Mouse (Mus musculus): Measurements from ENCODE around the gene Rabl6. TPM values are rescaled to one million over a fixed set of nuclear protein-coding genes. Genes with fewer than 3 reads are reported as not detected.
"Not testable (repeated sequence)": the region's sequence is repeated elsewhere in the genome, so short reads cannot be mapped to it uniquely, and the experiment has no call there.

Gene Rabl6
- polyA plus RNA-seq, 1 experiment from 2014 or later: 30.9 TPM

DNA sequence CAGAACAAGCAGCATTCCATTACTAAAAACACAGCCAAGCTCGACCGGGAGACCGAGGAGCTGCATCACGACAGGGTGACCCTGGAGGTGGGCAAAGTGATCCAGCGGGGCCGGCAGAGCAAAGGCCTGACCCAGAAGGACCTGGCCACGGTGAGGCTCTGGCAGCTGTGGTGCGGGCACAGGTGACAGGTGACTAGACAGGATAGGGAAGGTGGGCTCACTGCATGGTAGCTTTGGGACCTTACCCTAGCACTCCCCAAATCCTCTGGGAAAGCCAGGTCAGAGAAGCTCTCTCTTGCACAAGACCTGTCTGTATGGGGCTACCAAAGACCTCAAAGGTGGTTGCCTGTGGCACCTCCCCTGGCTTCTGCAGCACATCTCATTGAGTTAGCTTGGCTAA, 47.8 kb downstream of the Rabl6 start:
- Histone ChIP-seq H3K27me3 (ENCODE audit: control insufficient read depth, insufficient read depth, low read length) (no peaks in the 10 kb centered on the region), H3K27ac (replicated peaks) (no peak overlapping the region), H3K9ac (ENCODE audit: low read length) (no peak overlapping the region), H3K9me3 (ENCODE audit: control insufficient read depth, low read length) (no peaks in the 10 kb centered on the region), H3K4me2 (replicated peaks; ENCODE audit: low read depth) (no peak overlapping the region), H3K4me1 (replicated peaks; ENCODE audit: control insufficient read depth, insufficient read depth) (0 out of 2 replicates have a peak, but pooled peaks cover 3% of the 10 kb centered on the region), H3K36me3 (ENCODE audit: control insufficient read depth, insufficient read depth, low read length) (peaks cover 23% of the 10 kb centered on the region), H3K4me3 (ENCODE audit: low read depth, low read length) (no peak overlapping the region)
- no peak for DNase-seq (ENCODE audit: low spot score)
- WGBS: 94% methylated on average over 8 of the region's 8 CpGs
- no peak for ATAC-seq (ENCODE audit: low FRiP score, low TSS enrichment)
- TF ChIP-seq EP300 (optimal IDR thresholded peaks at IDR 0.05) (no peak), CTCF (IDR thresholded peaks at IDR 0.05; ENCODE audit: low read depth) (no peak)

GRCm38 (mm10) chr2:25558774-25559173, 49.5 kb downstream of the Rabl6 start:
- Histone ChIP-seq H3K4me1 (replicated peaks; ENCODE audit: control insufficient read depth, insufficient read depth) (0 out of 2 replicates have a peak, but pooled peaks cover 3% of the 10 kb centered on the region), H3K27ac (replicated peaks) (no peak overlapping the region), H3K27me3 (ENCODE audit: control insufficient read depth, insufficient read depth, low read length) (no peaks in the 10 kb centered on the region), H3K36me3 (ENCODE audit: control insufficient read depth, insufficient read depth, low read length) (peaks cover 17% of the 10 kb centered on the region), H3K9me3 (ENCODE audit: control insufficient read depth, low read length) (no peaks in the 10 kb centered on the region), H3K4me3 (ENCODE audit: low read depth, low read length) (peak overlapping the region; percentile 91), H3K9ac (ENCODE audit: low read length) (peak overlapping the region; percentile 91), H3K4me2 (replicated peaks; ENCODE audit: low read depth) (peak overlapping the region; percentile 91)
- no peak for TF ChIP-seq CTCF (IDR thresholded peaks at IDR 0.05; ENCODE audit: low read depth)
- no peak for TF ChIP-seq EP300 (optimal IDR thresholded peaks at IDR 0.05)
- DNase-seq (ENCODE audit: low spot score): peak; percentile 14
- 45% methylated on average over 6 of the region's 6 CpGs for WGBS
- ATAC-seq (ENCODE audit: low FRiP score, low TSS enrichment): no peak

GRCm38 (mm10) chr2:25557964-25558360, 50.4 kb downstream of the Rabl6 start:
- no peaks in the 10 kb centered on the region for H3K9me3 ChIP-seq (ENCODE audit: control insufficient read depth, low read length)
- TF ChIP-seq EP300 (optimal IDR thresholded peaks at IDR 0.05): no peak
- no peak for TF ChIP-seq CTCF (IDR thresholded peaks at IDR 0.05; ENCODE audit: low read depth)
- WGBS: 0% methylated on average over 23 of the region's 24 CpGs
- H3K27ac ChIP-seq (replicated peaks): peak overlapping the region; percentile 79
- no peaks in the 10 kb centered on the region for H3K27me3 ChIP-seq (ENCODE audit: control insufficient read depth, insufficient read depth, low read length)
- peak overlapping the region; percentile 91 for H3K4me2 ChIP-seq (replicated peaks; ENCODE audit: low read depth)
- H3K9ac ChIP-seq (ENCODE audit: low read length): peak overlapping the region; percentile 91
- H3K4me1 ChIP-seq (replicated peaks; ENCODE audit: control insufficient read depth, insufficient read depth): 0 out of 2 replicates have a peak, but pooled peaks cover 3% of the 10 kb centered on the region
- no peak for DNase-seq (ENCODE audit: low spot score)
- H3K4me3 ChIP-seq (ENCODE audit: low read depth, low read length): peak overlapping the region; percentile 91
- peak; percentile 41; the same call in 1 of the 2 replicates for ATAC-seq (ENCODE audit: low FRiP score, low TSS enrichment)
- H3K36me3 ChIP-seq (ENCODE audit: control insufficient read depth, insufficient read depth, low read length): peaks cover 10% of the 10 kb centered on the region

DNA sequence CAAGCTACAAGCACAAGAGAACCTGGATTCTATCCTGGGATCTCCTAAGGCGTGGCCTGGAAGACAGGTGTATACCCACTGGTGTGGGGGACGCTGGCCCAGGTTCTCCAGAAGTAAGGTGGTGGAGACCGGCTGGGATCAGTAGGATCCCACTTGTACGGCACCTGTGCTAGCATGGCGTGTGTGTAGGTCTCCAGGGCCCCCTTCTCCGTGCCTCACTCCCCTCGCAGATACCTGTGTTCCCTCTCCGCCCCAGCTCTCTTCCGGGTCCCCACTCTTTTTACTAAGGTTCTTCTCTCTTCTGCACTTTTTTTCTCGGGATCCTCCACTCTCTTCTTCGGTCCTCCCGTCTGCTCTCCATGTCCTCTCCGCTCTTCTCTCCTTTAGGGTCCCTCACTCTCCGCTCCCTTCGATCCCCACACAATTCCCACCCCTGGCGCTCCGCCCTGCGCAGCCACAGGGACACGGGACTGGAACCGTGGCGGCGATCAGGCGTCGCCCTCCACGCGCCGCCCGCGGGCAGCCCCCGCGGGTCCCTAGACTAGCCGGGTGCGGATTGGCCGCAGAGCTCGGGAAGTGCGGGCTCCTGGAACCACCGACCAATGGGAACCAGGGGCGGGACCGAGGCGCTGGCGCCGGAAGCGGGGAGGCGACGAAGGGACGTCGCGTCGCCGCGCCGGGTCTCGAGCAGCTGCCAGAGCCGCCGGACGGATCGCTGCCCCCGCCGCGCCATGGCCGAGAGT, 50.9 kb downstream of the Rabl6 start, which contains the start of gene Edf1:
Gene Edf1 (plus strand): TSS at position 627 of the 743 bp plus-strand sequence.
- Histone ChIP-seq H3K9ac (ENCODE audit: low read length) (peak within 1 kb of the TSS; percentile 91), H3K4me1 (replicated peaks; ENCODE audit: control insufficient read depth, insufficient read depth) (0 out of 2 replicates have a peak, but pooled peaks cover 3% of the 10 kb centered on the region), H3K4me3 (ENCODE audit: low read depth, low read length) (peak within 1 kb of the TSS; percentile 91), H3K27me3 (ENCODE audit: control insufficient read depth, insufficient read depth, low read length) (no peaks in the 10 kb centered on the region), H3K9me3 (ENCODE audit: control insufficient read depth, low read length) (no peaks in the 10 kb centered on the region), H3K36me3 (ENCODE audit: control insufficient read depth, insufficient read depth, low read length) (peaks cover 5% of the 10 kb centered on the region), H3K27ac (replicated peaks) (peak within 1 kb of the TSS; percentile 82), H3K4me2 (replicated peaks; ENCODE audit: low read depth) (peak within 1 kb of the TSS; percentile 91)
- under 1% methylated on average over 61 of the region's 61 CpGs for WGBS
- TF ChIP-seq EP300 (optimal IDR thresholded peaks at IDR 0.05) (no peak), CTCF (IDR thresholded peaks at IDR 0.05; ENCODE audit: low read depth) (no peak)
- ATAC-seq (ENCODE audit: low FRiP score, low TSS enrichment) (peak; percentile 98), DNase-seq (ENCODE audit: low spot score) (peak; percentile 96)

DNA sequence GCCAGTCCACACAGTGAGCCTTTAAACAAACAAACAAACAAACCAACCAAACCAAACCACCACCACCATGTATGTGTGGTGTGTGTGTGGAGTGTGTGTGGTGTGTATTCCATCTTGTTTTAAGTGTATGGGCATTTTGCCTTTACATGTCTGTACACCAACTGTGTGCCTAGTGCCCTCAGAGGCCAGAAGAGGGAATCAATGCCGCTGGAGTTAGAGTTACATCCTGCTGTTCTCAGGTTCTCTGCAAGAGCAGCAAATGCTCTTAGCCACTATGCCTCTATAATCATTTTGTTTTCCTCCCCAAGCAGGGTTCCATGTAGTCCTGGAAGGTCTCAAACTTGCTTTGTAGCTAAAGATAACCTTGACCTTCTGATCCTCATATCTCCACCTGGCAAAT, 52.0 kb downstream of the Rabl6 start:
- no peak overlapping the region for H3K4me3 ChIP-seq (ENCODE audit: low read depth, low read length)
- H3K9ac ChIP-seq (ENCODE audit: low read length): no peak overlapping the region
- TF ChIP-seq CTCF (IDR thresholded peaks at IDR 0.05; ENCODE audit: low read depth) (no peak), EP300 (optimal IDR thresholded peaks at IDR 0.05) (no peak)
- no peaks in the 10 kb centered on the region for H3K9me3 ChIP-seq (ENCODE audit: control insufficient read depth, low read length)
- no peak overlapping the region for H3K4me2 ChIP-seq (replicated peaks; ENCODE audit: low read depth)
- ATAC-seq (ENCODE audit: low FRiP score, low TSS enrichment): no peak
- H3K27ac ChIP-seq (replicated peaks): no peak overlapping the region
- no peaks in the 10 kb centered on the region; the same call in none of the 2 replicates for H3K36me3 ChIP-seq (ENCODE audit: control insufficient read depth, insufficient read depth, low read length)
- H3K4me1 ChIP-seq (replicated peaks; ENCODE audit: control insufficient read depth, insufficient read depth): 0 out of 2 replicates have a peak, but pooled peaks cover 3% of the 10 kb centered on the region
- WGBS: 52% methylated on average over 1 of the region's 1 CpGs
- no peak for DNase-seq (ENCODE audit: low spot score)
- H3K27me3 ChIP-seq (ENCODE audit: control insufficient read depth, insufficient read depth, low read length): no peaks in the 10 kb centered on the region

GRCm38 (mm10) chr2:25555479-25555878, 52.8 kb downstream of the Rabl6 start:
- not testable (repeated sequence) for H3K27ac ChIP-seq (replicated peaks); H3K4me2 ChIP-seq (replicated peaks; ENCODE audit: low read depth); H3K4me3 ChIP-seq (ENCODE audit: low read depth, low read length); H3K9me3 ChIP-seq (ENCODE audit: control insufficient read depth, low read length); H3K4me1 ChIP-seq (replicated peaks; ENCODE audit: control insufficient read depth, insufficient read depth); ATAC-seq (ENCODE audit: low FRiP score, low TSS enrichment); H3K27me3 ChIP-seq (ENCODE audit: control insufficient read depth, insufficient read depth, low read length); H3K36me3 ChIP-seq (ENCODE audit: control insufficient read depth, insufficient read depth, low read length); H3K9ac ChIP-seq (ENCODE audit: low read length); DNase-seq (ENCODE audit: low spot score)
- 46% methylated on average over 2 of the region's 2 CpGs for WGBS
- peak; percentile 49 for TF ChIP-seq CTCF (IDR thresholded peaks at IDR 0.05; ENCODE audit: low read depth)

GRCm38 (mm10) chr2:25553171-25553786, 55.0 kb downstream of the Rabl6 start:
- not testable (repeated sequence) for H3K27me3 ChIP-seq (ENCODE audit: control insufficient read depth, insufficient read depth, low read length); H3K27ac ChIP-seq (replicated peaks); H3K4me1 ChIP-seq (replicated peaks; ENCODE audit: control insufficient read depth, insufficient read depth); H3K36me3 ChIP-seq (ENCODE audit: control insufficient read depth, insufficient read depth, low read length); ATAC-seq (ENCODE audit: low FRiP score, low TSS enrichment); DNase-seq (ENCODE audit: low spot score); H3K9ac ChIP-seq (ENCODE audit: low read length); H3K9me3 ChIP-seq (ENCODE audit: control insufficient read depth, low read length); H3K4me3 ChIP-seq (ENCODE audit: low read depth, low read length); H3K4me2 ChIP-seq (replicated peaks; ENCODE audit: low read depth)
- WGBS: 85% methylated on average over 4 of the region's 4 CpGs
